Mouse (Mus musculus): ENCODE measurements around the gene Kcnk5. TPM values are rescaled to one million over a fixed set of nuclear protein-coding genes. Genes with fewer than 3 reads are reported as not detected.

Kcnk5 gene
- polyA plus RNA-seq, 1 experiment from 2014 or later: 1.2 TPM

DNA sequence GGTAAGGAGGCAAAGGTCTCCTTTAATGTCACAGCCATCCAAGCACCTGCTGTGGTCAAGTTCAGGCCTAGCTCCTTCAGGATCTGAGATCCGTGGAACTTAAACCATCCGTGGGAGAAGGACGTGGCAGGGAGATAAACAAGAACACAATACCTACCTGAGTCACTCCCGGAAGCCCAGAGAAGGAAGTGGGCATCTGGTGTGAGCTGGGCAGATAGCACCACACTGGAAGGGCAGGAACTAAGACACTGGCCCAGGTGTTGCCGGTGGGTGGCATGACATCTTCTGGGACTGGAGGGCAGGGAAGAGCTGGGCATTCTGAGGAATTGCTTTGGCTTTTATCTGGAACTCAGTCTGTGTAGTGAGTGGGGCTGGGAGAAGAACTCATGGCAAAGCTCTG lies 41.6 kb upstream of the Kcnk5 start:
- Histone ChIP-seq H3K4me1 (replicated peaks; ENCODE audit: control insufficient read depth, insufficient read depth, low read length) (peaks cover 17% of the 10 kb centered on the region), H3K36me3 (replicated peaks; ENCODE audit: control insufficient read depth, insufficient read depth) (no peaks in the 10 kb centered on the region), H3K9me3 (ENCODE audit: control insufficient read depth, low read length) (no peaks in the 10 kb centered on the region), H3K4me2 (replicated peaks) (no peak overlapping the region), H3K27ac (no peak overlapping the region), H3K9ac (no peak overlapping the region), H3K27me3 (ENCODE audit: control insufficient read depth, insufficient read depth, low read length) (no peaks in the 10 kb centered on the region), H3K4me3 (replicated peaks; ENCODE audit: low read length) (no peak overlapping the region)
- DNase-seq (ENCODE audit: low spot score) (no peak), ATAC-seq (ENCODE audit: low FRiP score) (no peak)
- whole genome bisulfite sequencing: 89% methylated on average over 5 of the region's 5 CpGs

GRCm38 (mm10) chr14:20221083-20221482 lies 39.5 kb upstream of the Kcnk5 start:
- Histone ChIP-seq H3K27me3 (ENCODE audit: control insufficient read depth, insufficient read depth, low read length) (no peaks in the 10 kb centered on the region), H3K4me2 (replicated peaks) (no peak overlapping the region), H3K36me3 (replicated peaks; ENCODE audit: control insufficient read depth, insufficient read depth) (no peaks in the 10 kb centered on the region), H3K4me3 (replicated peaks; ENCODE audit: low read length) (no peak overlapping the region), H3K27ac (no peak overlapping the region), H3K9me3 (ENCODE audit: control insufficient read depth, low read length) (no peaks in the 10 kb centered on the region), H3K9ac (no peak overlapping the region), H3K4me1 (replicated peaks; ENCODE audit: control insufficient read depth, insufficient read depth, low read length) (peaks cover 17% of the 10 kb centered on the region)
- DNase-seq (ENCODE audit: low spot score) (no peak), ATAC-seq (ENCODE audit: low FRiP score) (no peak)
- 14% methylated on average over 7 of the region's 7 CpGs for WGBS

GRCm38 (mm10) chr14:20219849-20220248 lies 38.2 kb upstream of the Kcnk5 start:
- ATAC-seq (ENCODE audit: low FRiP score) (no peak), DNase-seq (ENCODE audit: low spot score) (no peak)
- Histone ChIP-seq H3K27me3 (ENCODE audit: control insufficient read depth, insufficient read depth, low read length) (no peaks in the 10 kb centered on the region), H3K36me3 (replicated peaks; ENCODE audit: control insufficient read depth, insufficient read depth) (no peaks in the 10 kb centered on the region), H3K4me3 (replicated peaks; ENCODE audit: low read length) (no peak overlapping the region), H3K4me2 (replicated peaks) (no peak overlapping the region), H3K9me3 (ENCODE audit: control insufficient read depth, low read length) (no peaks in the 10 kb centered on the region), H3K4me1 (replicated peaks; ENCODE audit: control insufficient read depth, insufficient read depth, low read length) (peaks cover 6% of the 10 kb centered on the region), H3K9ac (no peak overlapping the region), H3K27ac (no peak overlapping the region)
- WGBS: 74% methylated on average over 1 of the region's 1 CpGs

DNA sequence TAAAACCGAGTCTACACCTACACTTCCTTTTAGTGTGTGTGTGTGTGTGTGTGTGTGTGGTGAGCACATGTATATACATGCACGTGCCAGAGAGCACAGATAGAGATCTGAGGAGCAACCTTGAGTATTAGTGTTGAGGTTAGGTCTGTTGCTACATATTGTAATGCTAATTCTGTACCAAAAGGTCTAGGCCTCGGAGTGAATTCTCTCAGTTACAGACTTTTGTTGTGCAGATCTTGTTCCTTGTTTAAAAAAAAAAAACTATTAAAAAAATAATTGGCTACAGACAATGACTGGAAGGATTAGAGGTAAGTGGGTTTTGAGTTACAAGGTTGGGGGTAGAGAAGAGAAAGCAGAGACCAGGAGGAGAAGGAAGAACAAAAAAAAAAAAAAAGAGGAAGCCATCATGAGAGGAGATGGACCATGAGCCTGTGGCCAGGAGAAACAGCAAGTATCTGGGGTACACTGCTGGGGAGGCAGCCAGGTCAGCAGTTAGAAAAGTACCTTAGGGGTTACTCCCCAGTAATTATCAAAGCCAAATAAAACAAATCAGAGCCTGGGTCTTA lies 35.8 kb upstream of the Kcnk5 start:
- H3K9ac ChIP-seq: no peak overlapping the region
- no peak overlapping the region for H3K27ac ChIP-seq
- 35% methylated on average over 3 of the region's 3 CpGs for WGBS
- no peaks in the 10 kb centered on the region for H3K4me1 ChIP-seq (replicated peaks; ENCODE audit: control insufficient read depth, insufficient read depth, low read length)
- no peaks in the 10 kb centered on the region for H3K36me3 ChIP-seq (replicated peaks; ENCODE audit: control insufficient read depth, insufficient read depth)
- H3K4me2 ChIP-seq (replicated peaks): no peak overlapping the region
- ATAC-seq (ENCODE audit: low FRiP score) (no peak), DNase-seq (ENCODE audit: low spot score) (no peak)
- no peaks in the 10 kb centered on the region for H3K27me3 ChIP-seq (ENCODE audit: control insufficient read depth, insufficient read depth, low read length)
- no peak overlapping the region for H3K4me3 ChIP-seq (replicated peaks; ENCODE audit: low read length)
- no peaks in the 10 kb centered on the region for H3K9me3 ChIP-seq (ENCODE audit: control insufficient read depth, low read length)

GRCm38 (mm10) chr14:20216561-20217298 lies 35.1 kb upstream of the Kcnk5 start:
- H3K9ac ChIP-seq: no peak overlapping the region
- ATAC-seq (ENCODE audit: low FRiP score) (0 out of 2 replicates have a peak, but pooled peaks have one; percentile 37), DNase-seq (ENCODE audit: low spot score) (no peak)
- no peaks in the 10 kb centered on the region for H3K9me3 ChIP-seq (ENCODE audit: control insufficient read depth, low read length)
- no peaks in the 10 kb centered on the region for H3K36me3 ChIP-seq (replicated peaks; ENCODE audit: control insufficient read depth, insufficient read depth)
- 85% methylated on average over 7 of the region's 7 CpGs for WGBS
- H3K27ac ChIP-seq: no peak overlapping the region
- H3K4me3 ChIP-seq (replicated peaks; ENCODE audit: low read length): no peak overlapping the region
- H3K27me3 ChIP-seq (ENCODE audit: control insufficient read depth, insufficient read depth, low read length): no peaks in the 10 kb centered on the region
- H3K4me1 ChIP-seq (replicated peaks; ENCODE audit: control insufficient read depth, insufficient read depth, low read length): no peaks in the 10 kb centered on the region
- H3K4me2 ChIP-seq (replicated peaks): no peak overlapping the region

- Histone ChIP-seq H3K27ac (no peak overlapping the region), H3K4me3 (replicated peaks; ENCODE audit: low read length) (no peak overlapping the region), H3K36me3 (replicated peaks; ENCODE audit: control insufficient read depth, insufficient read depth) (no peaks in the 10 kb centered on the region), H3K4me2 (replicated peaks) (no peak overlapping the region), H3K27me3 (ENCODE audit: control insufficient read depth, insufficient read depth, low read length) (no peaks in the 10 kb centered on the region), H3K4me1 (replicated peaks; ENCODE audit: control insufficient read depth, insufficient read depth, low read length) (no peaks in the 10 kb centered on the region), H3K9me3 (ENCODE audit: control insufficient read depth, low read length) (no peaks in the 10 kb centered on the region), H3K9ac (no peak overlapping the region)
- 73% methylated on average over 5 of the region's 5 CpGs for WGBS
- ATAC-seq (ENCODE audit: low FRiP score): no peak
- DNase-seq (ENCODE audit: low spot score): no peak
Observed at GRCm38 (mm10) chr14:20215826-20216225, 34.2 kb upstream of the Kcnk5 start.

GRCm38 (mm10) chr14:20214125-20214524 lies 32.5 kb upstream of the Kcnk5 start:
- Histone ChIP-seq H3K36me3 (replicated peaks; ENCODE audit: control insufficient read depth, insufficient read depth) (no peaks in the 10 kb centered on the region), H3K4me1 (replicated peaks; ENCODE audit: control insufficient read depth, insufficient read depth, low read length) (no peaks in the 10 kb centered on the region), H3K27me3 (ENCODE audit: control insufficient read depth, insufficient read depth, low read length) (no peaks in the 10 kb centered on the region), H3K27ac (no peak overlapping the region), H3K4me3 (replicated peaks; ENCODE audit: low read length) (no peak overlapping the region), H3K9ac (no peak overlapping the region), H3K9me3 (ENCODE audit: control insufficient read depth, low read length) (no peaks in the 10 kb centered on the region), H3K4me2 (replicated peaks) (no peak overlapping the region)
- WGBS: 92% methylated on average over 7 of the region's 7 CpGs
- DNase-seq (ENCODE audit: low spot score): no peak
- ATAC-seq (ENCODE audit: low FRiP score): no peak

DNA sequence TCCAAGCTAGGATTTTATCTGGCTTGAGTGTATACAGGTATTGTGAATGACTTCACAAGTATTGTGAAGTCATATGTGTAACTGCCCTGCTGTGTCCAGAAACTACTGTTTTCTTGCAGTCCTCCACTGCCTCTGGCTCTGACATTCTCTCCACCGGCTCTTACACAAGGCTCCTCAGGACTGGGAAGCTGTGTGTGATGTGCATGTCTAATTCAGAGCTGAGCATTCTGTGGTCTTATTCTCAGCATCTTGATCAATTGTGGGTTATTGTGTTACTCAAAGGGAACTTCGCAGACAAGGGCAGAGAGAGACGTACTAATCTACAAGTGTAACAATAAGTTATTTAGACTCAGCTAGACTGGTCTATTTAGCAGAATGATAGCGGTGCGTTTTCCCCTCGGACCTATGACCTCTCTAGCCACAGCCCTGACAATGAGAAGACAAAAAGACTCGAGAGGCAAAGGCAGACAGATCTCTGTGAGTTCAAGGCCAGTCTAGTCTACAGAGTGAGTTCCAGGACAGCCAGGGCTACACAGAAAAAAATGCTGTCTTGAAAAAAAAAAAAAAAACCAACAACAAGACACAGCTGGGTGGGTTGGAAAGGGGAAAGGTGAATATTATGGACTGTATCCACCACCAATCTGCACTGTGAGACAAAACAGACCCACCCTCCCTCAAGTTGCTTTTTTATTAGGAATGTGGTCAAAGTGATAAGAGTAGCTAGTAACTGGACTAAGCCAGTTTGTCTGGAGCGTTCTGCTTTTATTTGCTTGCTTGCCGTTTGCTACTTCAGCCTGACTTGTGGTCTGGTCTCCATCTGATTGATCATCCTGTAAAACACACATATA lies 30.4 kb upstream of the Kcnk5 start:
- 25% methylated on average over 9 of the region's 9 CpGs for WGBS
- ATAC-seq (ENCODE audit: low FRiP score): no peak

DNA sequence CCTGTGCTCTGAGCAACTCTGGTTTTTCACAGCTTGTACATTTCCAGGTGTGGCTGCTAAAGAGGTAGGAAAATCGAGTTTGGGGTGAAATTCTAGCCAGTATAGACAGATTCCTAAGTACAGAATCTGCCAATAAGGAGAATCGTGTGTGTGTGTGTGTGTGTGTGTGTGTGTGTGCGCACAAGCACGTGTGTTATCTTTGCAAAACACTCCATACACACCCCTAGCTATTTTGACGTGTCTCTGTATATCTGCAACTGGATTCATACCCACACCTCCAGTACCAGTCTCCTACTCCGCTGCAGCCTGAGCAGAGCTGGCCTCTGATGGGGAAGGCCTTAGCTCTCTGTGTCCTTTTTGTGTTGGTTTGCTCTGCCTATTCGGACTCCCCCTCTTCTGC lies 28.3 kb upstream of the Kcnk5 start:
- Histone ChIP-seq H3K4me3 (replicated peaks; ENCODE audit: low read length) (no peak overlapping the region), H3K4me2 (replicated peaks) (no peak overlapping the region), H3K27ac (no peak overlapping the region), H3K9ac (no peak overlapping the region), H3K9me3 (ENCODE audit: control insufficient read depth, low read length) (no peaks in the 10 kb centered on the region), H3K36me3 (replicated peaks; ENCODE audit: control insufficient read depth, insufficient read depth) (no peaks in the 10 kb centered on the region), H3K4me1 (replicated peaks; ENCODE audit: control insufficient read depth, insufficient read depth, low read length) (no peaks in the 10 kb centered on the region), H3K27me3 (ENCODE audit: control insufficient read depth, insufficient read depth, low read length) (no peaks in the 10 kb centered on the region)
- ATAC-seq (ENCODE audit: low FRiP score) (no peak), DNase-seq (ENCODE audit: low spot score) (no peak)
- WGBS: 83% methylated on average over 7 of the region's 7 CpGs

More for the DNA sequence above, 30.4 kb upstream of the Kcnk5 start:
- Histone ChIP-seq H3K4me3 (replicated peaks; ENCODE audit: low read length) (no peak overlapping the region), H3K4me1 (replicated peaks; ENCODE audit: control insufficient read depth, insufficient read depth, low read length) (no peaks in the 10 kb centered on the region), H3K36me3 (replicated peaks; ENCODE audit: control insufficient read depth, insufficient read depth) (no peaks in the 10 kb centered on the region), H3K9me3 (ENCODE audit: control insufficient read depth, low read length) (no peaks in the 10 kb centered on the region), H3K9ac (no peak overlapping the region), H3K27me3 (ENCODE audit: control insufficient read depth, insufficient read depth, low read length) (no peaks in the 10 kb centered on the region), H3K4me2 (replicated peaks) (no peak overlapping the region), H3K27ac (no peak overlapping the region)
- DNase-seq (ENCODE audit: low spot score): no peak
